Mouse (Mus musculus) kidney, adult 10 weeks (tissue): ENCODE results near the gene Slc9a3r2. TPM values are rescaled to one million over a fixed set of nuclear protein-coding genes. Genes with fewer than 3 reads are reported as not detected.

Experiments
- polyA plus RNA-seq: library from polyadenylated mRNA; stranded (reverse); fragments of 350-450 nt; fragmentation: Illumina TruSeq; extraction: RNeasy Lipid Tissue Mini Kit (QIAGEN cat#74804); gene quantifications from one replicate; pipeline ENCODE4 v1.2.3, GENCODE M21; 2014; ENCODE audit warnings: low read depth, low replicate concordance

Gene Slc9a3r2
- 11.1 TPM for polyA plus RNA-seq

GRCm38 (mm10) chr17:24650070-24650616 is at the start of gene Slc9a3r2:
TSS of gene Slc9a3r2 (minus strand) at chr17:24650327.

DNA sequence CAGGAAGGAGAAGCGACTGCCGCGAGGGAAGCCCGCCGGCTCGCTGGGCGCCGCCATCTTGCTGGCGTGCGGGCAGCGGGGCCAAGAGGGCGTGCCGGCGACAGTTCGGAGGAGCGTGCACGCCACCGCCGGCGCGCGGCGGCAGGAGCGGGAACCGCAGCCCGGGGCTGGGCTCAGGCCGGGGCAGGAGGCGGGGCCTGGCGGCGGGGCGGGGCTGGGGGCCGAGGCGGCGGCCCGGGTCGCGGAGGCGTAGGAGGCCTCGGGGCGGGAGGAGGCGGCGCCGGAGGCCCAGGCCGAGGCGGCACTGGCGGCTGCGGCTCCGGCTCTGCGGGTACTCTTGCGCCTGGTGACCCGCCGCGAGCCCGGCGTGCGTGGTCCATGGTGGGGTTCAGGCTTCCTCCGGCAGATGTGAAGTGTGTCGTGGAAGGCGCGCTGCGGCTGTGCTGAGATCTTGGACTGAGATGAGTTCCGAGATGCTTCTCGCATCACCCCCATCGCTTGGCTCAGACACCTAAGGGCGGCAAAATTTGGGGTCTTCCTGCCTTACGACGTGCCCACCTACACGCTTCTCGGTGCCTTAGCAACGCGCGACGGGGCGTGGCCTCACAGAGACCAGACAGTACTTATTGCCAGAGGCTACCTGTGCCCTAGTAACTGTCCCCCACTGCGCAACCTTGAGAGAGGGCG is 46.0 kb upstream of the Slc9a3r2 start, which contains the start of the genes Gfer and Noxo1:
TSS of gene Gfer (minus strand) at position 146 of the 687 bp plus-strand sequence.
TSS of gene Noxo1 (plus strand) at position 224 of the 687 bp plus-strand sequence.

GRCm38 (mm10) chr17:24689251-24690081 is 39.3 kb upstream of the Slc9a3r2 start, which contains the start of gene Syngr3:
TSS of gene Syngr3 (minus strand) at chr17:24689955.

DNA sequence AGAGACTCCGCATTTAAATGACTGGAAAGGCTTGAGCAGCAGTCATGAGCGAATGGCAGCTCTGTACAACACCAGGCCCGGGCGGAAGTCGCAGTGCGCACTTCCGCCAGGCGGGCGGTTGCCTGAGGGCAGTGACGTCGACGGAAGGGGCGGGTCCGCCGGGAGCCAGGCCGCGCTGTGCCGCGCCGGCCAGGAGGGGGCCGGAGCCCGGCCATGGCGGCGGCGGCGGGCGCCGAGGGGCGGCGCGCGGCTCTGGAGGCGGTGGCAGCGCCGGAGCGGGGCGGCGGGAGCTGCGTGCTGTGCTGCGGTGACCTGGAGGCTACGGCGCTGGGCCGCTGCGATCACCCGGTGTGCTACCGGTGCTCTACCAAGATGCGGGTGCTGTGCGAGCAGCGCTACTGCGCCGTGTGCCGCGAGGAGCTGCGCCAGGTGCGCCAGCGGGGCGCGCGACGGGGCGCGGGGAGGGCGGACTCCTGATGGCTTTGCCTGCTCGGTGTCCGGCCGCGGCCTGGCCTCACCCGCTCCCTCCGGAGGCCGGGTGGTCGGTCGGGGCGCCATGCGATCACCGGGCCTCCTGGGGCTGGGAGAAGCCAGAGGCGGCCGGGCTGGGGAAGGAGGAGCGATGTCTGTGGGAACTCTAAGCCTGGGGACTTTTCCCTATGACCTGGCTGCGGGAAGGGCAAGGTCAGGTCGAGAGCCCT is 19.6 kb upstream of the Slc9a3r2 start, which contains the start of gene Zfp598:
TSS of gene Zfp598 (plus strand) at position 143 of the 701 bp plus-strand sequence.

GRCm38 (mm10) chr17:24658017-24658758 is 8.1 kb upstream of the Slc9a3r2 start, which contains the start of gene Npw:
TSS of gene Npw (minus strand) at chr17:24658457.

GRCm38 (mm10) chr17:24632167-24632812 is 17.8 kb downstream of the Slc9a3r2 start, which contains the start of the genes Tsc2 and Nthl1:
TSS of gene Tsc2 (minus strand) at chr17:24632630.
TSS of gene Nthl1 (plus strand) at chr17:24632680.

Other genes starting within 250 kb of the Slc9a3r2 start
- 33.1 TPM for gene Rnps1, start 235.8 kb downstream of the Slc9a3r2 start, polyA plus RNA-seq
- 43.3 TPM for gene Eci1, start 223.7 kb downstream of the Slc9a3r2 start, polyA plus RNA-seq
- gene Dnase1l2, start 207.2 kb downstream of the Slc9a3r2 start, polyA plus RNA-seq, result 0.57 TPM
- gene E4f1, start 180.0 kb downstream of the Slc9a3r2 start, polyA plus RNA-seq, result 0.40 TPM
- 14.7 TPM for gene Pgp, start 179.9 kb downstream of the Slc9a3r2 start, polyA plus RNA-seq
- not detected for gene Bricd5, start 176.4 kb downstream of the Slc9a3r2 start, polyA plus RNA-seq
- 2.4 TPM for gene Mlst8, start 171.2 kb downstream of the Slc9a3r2 start, polyA plus RNA-seq
- not detected for gene Caskin1, start 161.7 kb downstream of the Slc9a3r2 start, polyA plus RNA-seq
- 1.9 TPM for gene Traf7, start 122.4 kb downstream of the Slc9a3r2 start, polyA plus RNA-seq
- gene Rab26, start 116.1 kb downstream of the Slc9a3r2 start, polyA plus RNA-seq, result not detected
- 4.7 TPM for gene Pkd1, start 100.5 kb downstream of the Slc9a3r2 start, polyA plus RNA-seq
- gene Tsc2, start 17.7 kb downstream of the Slc9a3r2 start, polyA plus RNA-seq, result 11.8 TPM
- gene Nthl1, start 17.6 kb downstream of the Slc9a3r2 start, polyA plus RNA-seq, result 0.28 TPM
- gene Npw, start 8.1 kb upstream of the Slc9a3r2 start, polyA plus RNA-seq, result not detected
- 1.0 TPM for gene Zfp598, start 19.4 kb upstream of the Slc9a3r2 start, polyA plus RNA-seq
- gene Syngr3, start 39.6 kb upstream of the Slc9a3r2 start, polyA plus RNA-seq, result 0.32 TPM
- 9.9 TPM for gene Gfer, start 45.8 kb upstream of the Slc9a3r2 start, polyA plus RNA-seq
- 1.4 TPM for gene Noxo1, start 45.9 kb upstream of the Slc9a3r2 start, polyA plus RNA-seq
- not detected for gene Tbl3, start 57.3 kb upstream of the Slc9a3r2 start, polyA plus RNA-seq
- gene Rnf151, start 67.7 kb upstream of the Slc9a3r2 start, polyA plus RNA-seq, result not detected
- 425 TPM for gene Rps2, start 67.8 kb upstream of the Slc9a3r2 start, polyA plus RNA-seq
- gene Ndufb10, start 74.2 kb upstream of the Slc9a3r2 start, polyA plus RNA-seq, result 205 TPM
- not detected for gene Rpl3l, start 77.5 kb upstream of the Slc9a3r2 start, polyA plus RNA-seq
- 5.7 TPM for gene Msrb1, start 86.3 kb upstream of the Slc9a3r2 start, polyA plus RNA-seq
- not detected for gene Hs3st6, start 102.7 kb upstream of the Slc9a3r2 start, polyA plus RNA-seq
- gene Meiob, start 154.0 kb upstream of the Slc9a3r2 start, polyA plus RNA-seq, result 0.44 TPM
- gene Hagh, start 189.8 kb upstream of the Slc9a3r2 start, polyA plus RNA-seq, result 52.5 TPM
- gene Fahd1, start 200.0 kb upstream of the Slc9a3r2 start, polyA plus RNA-seq, result 332 TPM
- 0.77 TPM for gene Igfals, start 215.7 kb upstream of the Slc9a3r2 start, polyA plus RNA-seq
- gene Nubp2, start 236.0 kb upstream of the Slc9a3r2 start, polyA plus RNA-seq, result 4.9 TPM
- gene Spsb3, start 236.3 kb upstream of the Slc9a3r2 start, polyA plus RNA-seq, result 0.61 TPM
- 1.6 TPM for gene Eme2, start 244.8 kb upstream of the Slc9a3r2 start, polyA plus RNA-seq
- gene Mrps34, start 244.8 kb upstream of the Slc9a3r2 start, polyA plus RNA-seq, result 1.1 TPM
- 3.3 TPM for gene Nme3, start 246.2 kb upstream of the Slc9a3r2 start, polyA plus RNA-seq